Mouse (Mus musculus): ENCODE measurements around the gene Src. TPM values are rescaled to one million over a fixed set of nuclear protein-coding genes. Genes with fewer than 3 reads are reported as not detected.
"Not testable (repeated sequence)": the region's sequence is repeated elsewhere in the genome, so short reads cannot be mapped to it uniquely, and the experiment has no call there.

Gene Src
- polyA plus RNA-seq (2012; rRNA removed) = 83.8 and 95.0 TPM in 2 replicates

- no peak within 1 kb of the TSS for H3K4me3 ChIP-seq (ENCODE audit: insufficient read depth, low read length)
- H3K4me1 ChIP-seq (ENCODE audit: control insufficient read depth, insufficient read depth, low read length) = peaks cover 2% of the 10 kb centered on the region
- no peak within 1 kb of the TSS for H3K27ac ChIP-seq (ENCODE audit: insufficient read depth, low read length)
- TF ChIP-seq CTCF (IDR thresholded peaks at IDR 0.05; ENCODE audit: extremely low read depth, insufficient read depth, low read length) (no peak), POLR2A (IDR thresholded peaks at IDR 0.05; ENCODE audit: extremely low read depth, insufficient read depth, low read length) (no peak)
These were observed at the start of gene Src for GRCm38 (mm10) chr2:157418206-157418605. Src (plus strand) TSS chr2:157418444.

GRCm38 (mm10) chr2:157371696-157372095 lies 46.5 kb upstream of the Src start:
- no peak for TF ChIP-seq CTCF (IDR thresholded peaks at IDR 0.05; ENCODE audit: extremely low read depth, insufficient read depth, low read length)
- TF ChIP-seq POLR2A (IDR thresholded peaks at IDR 0.05; ENCODE audit: extremely low read depth, insufficient read depth, low read length) = no peak
- Histone ChIP-seq H3K27ac (ENCODE audit: insufficient read depth, low read length) (no peak overlapping the region), H3K4me1 (ENCODE audit: control insufficient read depth, insufficient read depth, low read length) (peaks cover 4% of the 10 kb centered on the region; the same call in 1 of the 2 replicates)

GRCm38 (mm10) chr2:157373681-157374080 lies 44.6 kb upstream of the Src start:
- H3K4me1 ChIP-seq (ENCODE audit: control insufficient read depth, insufficient read depth, low read length) = peaks cover 4% of the 10 kb centered on the region; the same call in 1 of the 2 replicates
- H3K4me3 ChIP-seq (ENCODE audit: insufficient read depth, low read length) = no peak overlapping the region
- H3K27ac ChIP-seq (ENCODE audit: insufficient read depth, low read length) = no peak overlapping the region
- TF ChIP-seq POLR2A (IDR thresholded peaks at IDR 0.05; ENCODE audit: extremely low read depth, insufficient read depth, low read length) = no peak
- no peak for TF ChIP-seq CTCF (IDR thresholded peaks at IDR 0.05; ENCODE audit: extremely low read depth, insufficient read depth, low read length)

More at GRCm38 (mm10) chr2:157371696-157372095, 46.5 kb upstream of the Src start:
- H3K4me3 ChIP-seq (ENCODE audit: insufficient read depth, low read length) = no peak overlapping the region

- Histone ChIP-seq H3K4me3 (ENCODE audit: insufficient read depth, low read length) (no peak overlapping the region), H3K4me1 (ENCODE audit: control insufficient read depth, insufficient read depth, low read length) (peaks cover 4% of the 10 kb centered on the region; the same call in 1 of the 2 replicates), H3K27ac (ENCODE audit: insufficient read depth, low read length) (no peak overlapping the region)
- TF ChIP-seq CTCF (IDR thresholded peaks at IDR 0.05; ENCODE audit: extremely low read depth, insufficient read depth, low read length) (no peak), POLR2A (IDR thresholded peaks at IDR 0.05; ENCODE audit: extremely low read depth, insufficient read depth, low read length) (no peak)
These were observed 43.2 kb upstream of the Src start for GRCm38 (mm10) chr2:157375051-157375450.

- H3K27ac ChIP-seq (ENCODE audit: insufficient read depth, low read length) = 0 out of 2 replicates have a peak overlapping the region, but pooled peaks have one; percentile 29
- H3K4me3 ChIP-seq (ENCODE audit: insufficient read depth, low read length) = no peak overlapping the region
- TF ChIP-seq POLR2A (IDR thresholded peaks at IDR 0.05; ENCODE audit: extremely low read depth, insufficient read depth, low read length) = no peak
- TF ChIP-seq CTCF (IDR thresholded peaks at IDR 0.05; ENCODE audit: extremely low read depth, insufficient read depth, low read length) = no peak
- H3K4me1 ChIP-seq (ENCODE audit: control insufficient read depth, insufficient read depth, low read length) = peaks cover 4% of the 10 kb centered on the region; the same call in 1 of the 2 replicates
These were observed 42.2 kb upstream of the Src start for GRCm38 (mm10) chr2:157375794-157376757.

- Histone ChIP-seq H3K4me3 (ENCODE audit: insufficient read depth, low read length) (no peak overlapping the region), H3K4me1 (ENCODE audit: control insufficient read depth, insufficient read depth, low read length) (peaks cover 4% of the 10 kb centered on the region; the same call in 1 of the 2 replicates), H3K27ac (ENCODE audit: insufficient read depth, low read length) (no peak overlapping the region)
- TF ChIP-seq POLR2A (IDR thresholded peaks at IDR 0.05; ENCODE audit: extremely low read depth, insufficient read depth, low read length) (no peak), CTCF (IDR thresholded peaks at IDR 0.05; ENCODE audit: extremely low read depth, insufficient read depth, low read length) (no peak)
These were observed 41.2 kb upstream of the Src start for GRCm38 (mm10) chr2:157376995-157377394.

- Histone ChIP-seq H3K27ac (ENCODE audit: insufficient read depth, low read length) (no peak overlapping the region), H3K4me3 (ENCODE audit: insufficient read depth, low read length) (no peak overlapping the region), H3K4me1 (ENCODE audit: control insufficient read depth, insufficient read depth, low read length) (0 out of 2 replicates have a peak, but pooled peaks cover 3% of the 10 kb centered on the region)
- TF ChIP-seq POLR2A (IDR thresholded peaks at IDR 0.05; ENCODE audit: extremely low read depth, insufficient read depth, low read length) = no peak
- TF ChIP-seq CTCF (IDR thresholded peaks at IDR 0.05; ENCODE audit: extremely low read depth, insufficient read depth, low read length) = no peak
These were observed 33.4 kb upstream of the Src start for GRCm38 (mm10) chr2:157384836-157385235.

- not testable (repeated sequence) for H3K4me1 ChIP-seq (ENCODE audit: control insufficient read depth, insufficient read depth, low read length); H3K27ac ChIP-seq (ENCODE audit: insufficient read depth, low read length); H3K4me3 ChIP-seq (ENCODE audit: insufficient read depth, low read length)
These were observed 29.2 kb upstream of the Src start for GRCm38 (mm10) chr2:157388901-157389590.

GRCm38 (mm10) chr2:157389591-157389921 lies 28.7 kb upstream of the Src start:
- Histone ChIP-seq H3K4me1 (ENCODE audit: control insufficient read depth, insufficient read depth, low read length) (0 out of 2 replicates have a peak, but pooled peaks cover 3% of the 10 kb centered on the region), H3K27ac (ENCODE audit: insufficient read depth, low read length) (no peak overlapping the region), H3K4me3 (ENCODE audit: insufficient read depth, low read length) (no peak overlapping the region)
- no peak for TF ChIP-seq POLR2A (IDR thresholded peaks at IDR 0.05; ENCODE audit: extremely low read depth, insufficient read depth, low read length)
- no peak for TF ChIP-seq CTCF (IDR thresholded peaks at IDR 0.05; ENCODE audit: extremely low read depth, insufficient read depth, low read length)

Data from cortical plate, adult 2 months (tissue).